Mouse (Mus musculus) liver, embryonic 14.5 days (tissue): ENCODE measurements around the gene Pmepa1. TPM values are rescaled to one million over a fixed set of nuclear protein-coding genes. Genes with fewer than 3 reads are reported as not detected.

Source experiments
- ATAC-seq: fragments of 200-750 bp; cut with Nextera tagmentation; 2 replicates; pipeline ENCODE4 v1.8.0; 2017; ENCODE audit warnings: moderate number of reproducible peaks, mild to moderate bottlenecking, moderate library complexity; ENCODE audit not compliant: insufficient read depth
- DNase-seq, 3 experiments: peaks; one replicate each; pipeline ENCODE4 v3.0.0-alpha.2; 2012 to 2013; ENCODE audit warnings: low read depth in 3 of 3, low spot score in 3 of 3
- H3K27ac ChIP-seq: fragments of 300-500 bp; sonication (generic); 2 replicates; pipeline ENCODE4 v1.5.1; 2014; ENCODE audit warnings: moderate library complexity, mild to moderate bottlenecking, control low read depth, inconsistent platforms
- H3K27me3 ChIP-seq: fragments of 300-500 bp; sonication (generic); 2 replicates; pipeline ENCODE4 v1.6.1; 2014; ENCODE audit warnings: mild to moderate bottlenecking, low read length, moderate library complexity; ENCODE audit not compliant: control insufficient read depth, insufficient read depth
- H3K36me3 ChIP-seq: fragments of 300-500 bp; sonication (generic); replicated peaks from 2 replicates; pipeline ENCODE4 v1.6.1; 2014; ENCODE audit warnings: low read depth; ENCODE audit not compliant: control insufficient read depth, insufficient read depth
- H3K4me1 ChIP-seq, 2 experiments: fragments of 200-500 bp in 1 of 2; fragments of 300-500 bp in 1 of 2; sonication (generic) in 1 of 2; replicated peaks; 2 replicates each; pipeline ENCODE4 v1.6.1; 2012 to 2014; ENCODE audit warnings: antibody characterized with exemption in 1 of 2, inconsistent platforms in 1 of 2, low read length in 1 of 2; ENCODE audit not compliant: control insufficient read depth in 2 of 2, insufficient read depth in 2 of 2
- H3K4me2 ChIP-seq: fragments of 300-500 bp; sonication (generic); 2 replicates; pipeline ENCODE4 v1.6.1; 2014; ENCODE audit warnings: low read depth, mild to moderate bottlenecking, control low read depth, moderate library complexity
- H3K4me3 ChIP-seq, 2 experiments: fragments of 200-500 bp in 1 of 2; fragments of 300-500 bp in 1 of 2; sonication (generic) in 1 of 2; 2 replicates each; pipeline ENCODE4 v1.5.1; 2012 to 2014; ENCODE audit warnings: low read depth in 2 of 2, low read length in 2 of 2, mild to moderate bottlenecking in 2 of 2, control low read depth in 1 of 2, inconsistent platforms in 1 of 2, moderate library complexity in 1 of 2; ENCODE audit not compliant: insufficient read depth in 1 of 2
- H3K9ac ChIP-seq: fragments of 300-500 bp; sonication (generic); replicated peaks from 2 replicates; pipeline ENCODE4 v1.6.1; 2014; ENCODE audit warnings: mild to moderate bottlenecking, control low read depth, moderate library complexity
- H3K9me3 ChIP-seq: fragments of 300-500 bp; sonication (generic); 2 replicates; pipeline ENCODE4 v1.6.1; 2016; ENCODE audit warnings: low read length, mixed read lengths; ENCODE audit not compliant: control insufficient read depth
- CTCF ChIP-seq: IDR thresholded peaks from 2 replicates; pipeline ENCODE4 v1.5.1; 2016; ENCODE audit warnings: antibody characterized with exemption, low read depth, control low read depth
- EP300 ChIP-seq: IDR thresholded peaks from 2 replicates; pipeline ENCODE4 v1.6.1; 2016; ENCODE audit warnings: antibody characterized with exemption, low read depth
- WGBS: fragments of 180-500 bp; shearing (Covaris S2); extraction: QIAGEN DNeasy Blood & Tissue Kit; methylation state at CpG from one replicate; pipeline ENCODE4 v1.1.7; 2014; ENCODE audit not compliant: insufficient replicate concordance; 5-methylcytosine and 5-hydroxymethylcytosine counted together
- polyA plus RNA-seq, 2 experiments: library from polyadenylated mRNA; depleted of rRNA in 1 of 2; stranded (reverse) in 1 of 2; unstranded in 1 of 2; fragments of >200 nt; fragmentation: Nextera tagmentation in 1 of 2; extraction: Ambion mirVana in 1 of 2; gene quantifications; 2 replicates each; pipeline versions ENCODE4 v1.2.1 to v1.2.3; 2012 to 2014

Pmepa1 gene
- polyA plus RNA-seq, 2 experiments, result 0.04 to 0.20 TPM

GRCm38 (mm10) chr2:173267562-173267961, 8.8 kb downstream of the Pmepa1 start:
- 41% methylated on average over 3 of the region's 3 CpGs for WGBS
- H3K36me3 ChIP-seq, result no peaks in the 10 kb centered on the region
- no peak overlapping the region for H3K9ac ChIP-seq
- TF ChIP-seq CTCF (no peak), EP300 (no peak)
- H3K27me3 ChIP-seq, result peaks cover 4% of the 10 kb centered on the region
- no peak overlapping the region for H3K4me2 ChIP-seq
- H3K4me1 ChIP-seq, result no peaks in the 10 kb centered on the region
- DNase-seq (no peak), ATAC-seq (no peak)
- H3K27ac ChIP-seq, result no peak overlapping the region
- no peak overlapping the region for H3K4me3 ChIP-seq
- H3K9me3 ChIP-seq, result no peaks in the 10 kb centered on the region

GRCm38 (mm10) chr2:173266349-173267112, 9.8 kb downstream of the Pmepa1 start:
- Histone ChIP-seq H3K4me3 (no peak overlapping the region), H3K36me3 (no peaks in the 10 kb centered on the region), H3K27ac (no peak overlapping the region), H3K9ac (no peak overlapping the region), H3K4me2 (no peak overlapping the region), H3K27me3 (no peaks in the 10 kb centered on the region), H3K4me1 (no peaks in the 10 kb centered on the region), H3K9me3 (no peaks in the 10 kb centered on the region)
- no peak for ATAC-seq
- 57% methylated on average over 25 of the region's 25 CpGs for WGBS
- TF ChIP-seq CTCF, result no peak
- no peak for TF ChIP-seq EP300
- DNase-seq, result no peak

- 70% methylated on average over 22 of the region's 22 CpGs for WGBS
- no peak for DNase-seq
- Histone ChIP-seq H3K4me1 (no peaks in the 10 kb centered on the region), H3K27me3 (no peaks in the 10 kb centered on the region), H3K9ac (no peak overlapping the region), H3K4me3 (no peak overlapping the region), H3K4me2 (no peak overlapping the region), H3K27ac (no peak overlapping the region), H3K36me3 (no peaks in the 10 kb centered on the region), H3K9me3 (no peaks in the 10 kb centered on the region)
- TF ChIP-seq EP300, result no peak
- no peak for TF ChIP-seq CTCF
- no peak for ATAC-seq
Measured at GRCm38 (mm10) chr2:173265468-173266265, 10.7 kb downstream of the Pmepa1 start.

- no peak overlapping the region for H3K9ac ChIP-seq
- H3K4me2 ChIP-seq, result no peak overlapping the region
Measured at GRCm38 (mm10) chr2:173264467-173265128, 11.7 kb downstream of the Pmepa1 start.

More at GRCm38 (mm10) chr2:173264467-173265128, 11.7 kb downstream of the Pmepa1 start:
- H3K27me3 ChIP-seq, result no peaks in the 10 kb centered on the region
- H3K9me3 ChIP-seq, result no peaks in the 10 kb centered on the region
- no peaks in the 10 kb centered on the region for H3K36me3 ChIP-seq
- H3K27ac ChIP-seq, result no peak overlapping the region
- H3K4me1 ChIP-seq, result no peaks in the 10 kb centered on the region
- DNase-seq (no peak), ATAC-seq (no peak)
- TF ChIP-seq EP300, result no peak
- no peak for TF ChIP-seq CTCF
- WGBS, result 43% methylated on average over 13 of the region's 13 CpGs
- H3K4me3 ChIP-seq, result no peak overlapping the region
